Mouse (Mus musculus) embryonic facial prominence, embryonic 14.5 days (tissue): ENCODE data around the gene Gclc. TPM values are rescaled to one million over a fixed set of nuclear protein-coding genes. Genes with fewer than 3 reads are reported as not detected.

Source experiments
- ATAC-seq: fragments of 200-750 bp; cut with Nextera tagmentation; 2 replicates; pipeline ENCODE4 v1.8.0; 2017; ENCODE audit warnings: low read depth, moderate number of reproducible peaks, moderate TSS enrichment
- DNase-seq: peaks from one replicate; pipeline ENCODE4 v3.0.0-alpha.2; 2015; ENCODE audit warnings: low spot score
- H3K27ac ChIP-seq: fragments of 300-500 bp; sonication (generic); replicated peaks from 2 replicates; pipeline ENCODE4 v1.5.1; 2014; ENCODE audit warnings: low read depth, mild to moderate bottlenecking, low read length, moderate library complexity
- H3K27me3 ChIP-seq: fragments of 300-500 bp; sonication (generic); replicated peaks from 2 replicates; pipeline ENCODE4 v1.6.1; 2014; ENCODE audit warnings: low read length; ENCODE audit not compliant: control insufficient read depth, insufficient read depth
- H3K36me3 ChIP-seq: fragments of 300-500 bp; sonication (generic); 2 replicates; pipeline ENCODE4 v1.6.1; 2014; ENCODE audit warnings: low read length, mixed read lengths; ENCODE audit not compliant: control insufficient read depth, insufficient read depth
- H3K4me1 ChIP-seq: fragments of 300-500 bp; sonication (generic); 2 replicates; pipeline ENCODE4 v1.6.1; 2014; ENCODE audit warnings: antibody characterized with exemption, low read length; ENCODE audit not compliant: control insufficient read depth, insufficient read depth
- H3K4me2 ChIP-seq: fragments of 300-500 bp; sonication (generic); 2 replicates; pipeline ENCODE4 v1.6.1; 2014; ENCODE audit warnings: low read depth, mild to moderate bottlenecking, low read length, moderate library complexity, mixed read lengths
- H3K4me3 ChIP-seq: fragments of 300-500 bp; sonication (generic); 2 replicates; pipeline ENCODE4 v1.5.1; 2014; ENCODE audit warnings: low read depth, mild to moderate bottlenecking, low read length
- H3K9ac ChIP-seq: fragments of 300-500 bp; sonication (generic); 2 replicates; pipeline ENCODE4 v1.6.1; 2014; ENCODE audit warnings: low read depth, mild to moderate bottlenecking, low read length, moderate library complexity, mixed read lengths
- H3K9me3 ChIP-seq: fragments of 300-500 bp; sonication (generic); 2 replicates; pipeline ENCODE4 v1.6.1; 2016; ENCODE audit warnings: low read length; ENCODE audit not compliant: control insufficient read depth
- WGBS: fragments of 180-500 bp; shearing (Covaris S2); extraction: QIAGEN DNeasy Blood & Tissue Kit; methylation state at CpG from one replicate; pipeline ENCODE4 v1.1.7; 2014; 5-methylcytosine and 5-hydroxymethylcytosine counted together
- polyA plus RNA-seq: library from polyadenylated mRNA; unstranded; fragments of >200 nt; fragmentation: Nextera tagmentation; extraction: Ambion mirVana; gene quantifications from 2 replicates; pipeline ENCODE4 v1.2.1, GENCODE M21; 2014

The Gclc gene
- 16.8 and 17.7 TPM in 2 replicates for polyA plus RNA-seq

- Histone ChIP-seq H3K4me2 (peak within 1 kb of the TSS; percentile 87), H3K27me3 (no peaks in the 10 kb centered on the region), H3K27ac (peak within 1 kb of the TSS; percentile 74), H3K9ac (peak within 1 kb of the TSS; percentile 80), H3K4me1 (peaks cover 10% of the 10 kb centered on the region), H3K9me3 (no peaks in the 10 kb centered on the region), H3K36me3 (no peaks in the 10 kb centered on the region), H3K4me3 (peak within 1 kb of the TSS; percentile 82)
- peak; percentile 93 for DNase-seq
- 10% methylated on average over 34 of the region's 54 CpGs for WGBS
- ATAC-seq, result peak; percentile 80
Measured at GRCm38 (mm10) chr9:77753853-77754727, at the start of gene Gclc. Gene Gclc (plus strand): TSS chr9:77754535.

GRCm38 (mm10) chr9:77706515-77706914 lies 47.8 kb upstream of the Gclc start:
- H3K4me3 ChIP-seq, result no peak overlapping the region
- no peaks in the 10 kb centered on the region for H3K4me1 ChIP-seq
- no peak overlapping the region for H3K4me2 ChIP-seq
- DNase-seq (no peak), ATAC-seq (no peak)
- H3K9ac ChIP-seq, result no peak overlapping the region
- H3K27ac ChIP-seq, result no peak overlapping the region
- 75% methylated on average over 6 of the region's 6 CpGs for WGBS
- H3K36me3 ChIP-seq, result no peaks in the 10 kb centered on the region
- H3K27me3 ChIP-seq, result no peaks in the 10 kb centered on the region
- H3K9me3 ChIP-seq, result no peaks in the 10 kb centered on the region

- Histone ChIP-seq H3K4me3 (no peak overlapping the region), H3K4me2 (no peak overlapping the region), H3K36me3 (no peaks in the 10 kb centered on the region), H3K4me1 (no peaks in the 10 kb centered on the region), H3K9ac (no peak overlapping the region), H3K9me3 (no peaks in the 10 kb centered on the region), H3K27me3 (no peaks in the 10 kb centered on the region), H3K27ac (no peak overlapping the region)
- no peak for DNase-seq
- ATAC-seq, result no peak
- 64% methylated on average over 9 of the region's 9 CpGs for WGBS
Measured at GRCm38 (mm10) chr9:77707433-77708139, 46.7 kb upstream of the Gclc start.

GRCm38 (mm10) chr9:77708950-77709349 lies 45.4 kb upstream of the Gclc start:
- no peak overlapping the region for H3K4me2 ChIP-seq
- no peaks in the 10 kb centered on the region for H3K36me3 ChIP-seq
- H3K4me1 ChIP-seq, result no peaks in the 10 kb centered on the region
- ATAC-seq (no peak), DNase-seq (no peak)
- H3K27me3 ChIP-seq, result no peaks in the 10 kb centered on the region
- H3K4me3 ChIP-seq, result no peak overlapping the region
- no peak overlapping the region for H3K9ac ChIP-seq
- H3K27ac ChIP-seq, result no peak overlapping the region
- H3K9me3 ChIP-seq, result no peaks in the 10 kb centered on the region
- WGBS, result 77% methylated on average over 5 of the region's 5 CpGs

- DNase-seq, result no peak
- ATAC-seq, result no peak
- no peak overlapping the region for H3K4me2 ChIP-seq
- no peaks in the 10 kb centered on the region for H3K36me3 ChIP-seq
- H3K9me3 ChIP-seq, result no peaks in the 10 kb centered on the region
- no peak overlapping the region for H3K9ac ChIP-seq
- H3K27ac ChIP-seq, result no peak overlapping the region
- H3K4me3 ChIP-seq, result no peak overlapping the region
- WGBS, result 73% methylated on average over 5 of the region's 5 CpGs
- no peaks in the 10 kb centered on the region for H3K27me3 ChIP-seq
- H3K4me1 ChIP-seq, result no peaks in the 10 kb centered on the region
Measured at GRCm38 (mm10) chr9:77711021-77711569, 43.2 kb upstream of the Gclc start.

- no peak for ATAC-seq
- WGBS, result 50% methylated on average over 3 of the region's 3 CpGs
- H3K4me2 ChIP-seq, result no peak overlapping the region
- H3K27me3 ChIP-seq, result no peaks in the 10 kb centered on the region
- H3K4me1 ChIP-seq, result no peaks in the 10 kb centered on the region
- no peaks in the 10 kb centered on the region for H3K9me3 ChIP-seq
- H3K9ac ChIP-seq, result no peak overlapping the region
- no peak for DNase-seq
- no peak overlapping the region for H3K27ac ChIP-seq
- H3K4me3 ChIP-seq, result no peak overlapping the region
- H3K36me3 ChIP-seq, result no peaks in the 10 kb centered on the region
Measured at GRCm38 (mm10) chr9:77712816-77713215, 41.5 kb upstream of the Gclc start.

GRCm38 (mm10) chr9:77713301-77713700 lies 41.0 kb upstream of the Gclc start:
- Histone ChIP-seq H3K36me3 (no peaks in the 10 kb centered on the region), H3K4me2 (no peak overlapping the region), H3K9me3 (no peaks in the 10 kb centered on the region), H3K4me3 (no peak overlapping the region), H3K9ac (no peak overlapping the region), H3K27ac (no peak overlapping the region), H3K27me3 (no peaks in the 10 kb centered on the region), H3K4me1 (no peaks in the 10 kb centered on the region)
- DNase-seq (no peak), ATAC-seq (no peak)
- 74% methylated on average over 5 of the region's 5 CpGs for WGBS

GRCm38 (mm10) chr9:77715262-77715661 lies 39.1 kb upstream of the Gclc start:
- H3K36me3 ChIP-seq, result no peaks in the 10 kb centered on the region
- no peaks in the 10 kb centered on the region for H3K9me3 ChIP-seq
- DNase-seq (no peak), ATAC-seq (no peak)
- no peak overlapping the region for H3K27ac ChIP-seq
- no peak overlapping the region for H3K4me3 ChIP-seq
- no peak overlapping the region for H3K4me2 ChIP-seq
- no peak overlapping the region for H3K9ac ChIP-seq
- WGBS, result 91% methylated on average over 2 of the region's 2 CpGs
- H3K4me1 ChIP-seq, result no peaks in the 10 kb centered on the region; the same call in 1 of the 2 replicates
- no peaks in the 10 kb centered on the region for H3K27me3 ChIP-seq
